Mouse (Mus musculus) hindbrain, embryonic 14.5 days (tissue): ENCODE results near the gene Myo6. TPM values are rescaled to one million over a fixed set of nuclear protein-coding genes. Genes with fewer than 3 reads are reported as not detected.

ENCODE experiments used
- ATAC-seq: fragments of 200-750 bp; cut with Nextera tagmentation; 2 replicates; pipeline ENCODE4 v1.8.0; 2017; ENCODE audit warnings: moderate number of reproducible peaks, mild to moderate bottlenecking, moderate TSS enrichment, moderate library complexity; ENCODE audit not compliant: low FRiP score
- DNase-seq: peaks from one replicate; pipeline ENCODE4 v3.0.0-alpha.2; 2015; ENCODE audit warnings: low spot score
- H3K27ac ChIP-seq: fragments of 300-500 bp; sonication (generic); 2 replicates; pipeline ENCODE4 v1.5.1; 2014; ENCODE audit warnings: mild to moderate bottlenecking, moderate library complexity
- H3K27me3 ChIP-seq: fragments of 300-500 bp; sonication (generic); 2 replicates; pipeline ENCODE4 v1.6.1; 2014; ENCODE audit warnings: mild to moderate bottlenecking, low read length, mixed read lengths; ENCODE audit not compliant: control insufficient read depth, insufficient read depth
- H3K36me3 ChIP-seq: fragments of 300-500 bp; sonication (generic); replicated peaks from 2 replicates; pipeline ENCODE4 v1.6.1; 2014; ENCODE audit not compliant: control insufficient read depth, insufficient read depth
- H3K4me1 ChIP-seq: fragments of 300-500 bp; sonication (generic); replicated peaks from 2 replicates; pipeline ENCODE4 v1.6.1; 2014; ENCODE audit warnings: antibody characterized with exemption, low read length, mixed read lengths; ENCODE audit not compliant: control insufficient read depth, insufficient read depth
- H3K4me2 ChIP-seq: fragments of 300-500 bp; sonication (generic); replicated peaks from 2 replicates; pipeline ENCODE4 v1.6.1; 2014; ENCODE audit warnings: mild to moderate bottlenecking, moderate library complexity
- H3K4me3 ChIP-seq: fragments of 300-500 bp; sonication (generic); replicated peaks from 2 replicates; pipeline ENCODE4 v1.5.1; 2014; ENCODE audit warnings: mild to moderate bottlenecking, low read length
- H3K9ac ChIP-seq: fragments of 300-500 bp; sonication (generic); 2 replicates; pipeline ENCODE4 v1.6.1; 2014
- H3K9me3 ChIP-seq: fragments of 300-500 bp; sonication (generic); 2 replicates; pipeline ENCODE4 v1.6.1; 2016; ENCODE audit warnings: low read length; ENCODE audit not compliant: control insufficient read depth
- WGBS: fragments of 180-500 bp; shearing (Covaris S2); extraction: QIAGEN DNeasy Blood & Tissue Kit; methylation state at CpG from one replicate; pipeline ENCODE4 v1.1.7; 2014; 5-methylcytosine and 5-hydroxymethylcytosine counted together
- polyA plus RNA-seq: library from polyadenylated mRNA; unstranded; fragments of >200 nt; fragmentation: Nextera tagmentation; extraction: Ambion mirVana; gene quantifications from 2 replicates; pipeline ENCODE4 v1.2.1, GENCODE M21; 2014

Gene Myo6
- polyA plus RNA-seq, 1 experiment from 2014 or later = 27.9 TPM

- WGBS = 89% methylated on average over 5 of the region's 5 CpGs
- Histone ChIP-seq H3K27ac (no peak overlapping the region), H3K4me1 (peaks cover 13% of the 10 kb centered on the region), H3K4me2 (no peak overlapping the region), H3K9me3 (no peaks in the 10 kb centered on the region), H3K4me3 (no peak overlapping the region), H3K36me3 (no peaks in the 10 kb centered on the region), H3K27me3 (no peaks in the 10 kb centered on the region), H3K9ac (no peak overlapping the region)
- ATAC-seq (no peak), DNase-seq (no peak)
Measured at GRCm38 (mm10) chr9:80215502-80215901, 50.7 kb downstream of the Myo6 start.

- no peak overlapping the region for H3K27ac ChIP-seq
- H3K4me2 ChIP-seq = no peak overlapping the region
- ATAC-seq = 0 out of 2 replicates have a peak, but pooled peaks have one; percentile 31
- 69% methylated on average over 16 of the region's 16 CpGs for WGBS
- H3K36me3 ChIP-seq = no peaks in the 10 kb centered on the region
- H3K4me3 ChIP-seq = no peak overlapping the region
- no peak for DNase-seq
- no peaks in the 10 kb centered on the region for H3K27me3 ChIP-seq
- H3K9ac ChIP-seq = no peak overlapping the region
- H3K9me3 ChIP-seq = no peaks in the 10 kb centered on the region
- H3K4me1 ChIP-seq = peaks cover 13% of the 10 kb centered on the region
Measured at GRCm38 (mm10) chr9:80216786-80217501, 52.1 kb downstream of the Myo6 start.

DNA sequence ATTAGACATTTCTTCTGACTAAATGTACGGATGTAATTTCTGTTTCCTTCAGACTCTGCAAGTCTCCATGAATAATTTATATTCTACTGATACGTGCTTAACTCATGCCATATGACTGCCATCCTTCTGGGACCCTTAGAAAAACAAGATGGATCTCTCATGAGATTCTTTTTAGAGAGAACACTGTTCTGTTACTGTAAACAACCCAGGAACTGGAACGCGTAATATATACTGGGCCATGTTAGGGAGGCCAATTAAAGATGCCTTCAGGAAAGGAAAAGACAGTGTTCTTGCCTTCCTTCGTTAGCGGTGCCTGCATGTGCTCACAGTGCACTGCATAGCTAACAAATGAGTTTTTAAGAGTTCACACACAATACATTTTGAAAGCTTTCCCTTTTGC lies 53.9 kb downstream of the Myo6 start:
- H3K27ac ChIP-seq = no peak overlapping the region
- no peaks in the 10 kb centered on the region for H3K27me3 ChIP-seq
- peak; percentile 46 for ATAC-seq
- H3K9ac ChIP-seq = no peak overlapping the region
- peaks cover 13% of the 10 kb centered on the region for H3K4me1 ChIP-seq
- WGBS = 48% methylated on average over 6 of the region's 6 CpGs
- H3K4me2 ChIP-seq = no peak overlapping the region
- no peak for DNase-seq
- no peaks in the 10 kb centered on the region for H3K9me3 ChIP-seq
- no peak overlapping the region for H3K4me3 ChIP-seq
- no peaks in the 10 kb centered on the region for H3K36me3 ChIP-seq

- Histone ChIP-seq H3K4me2 (no peak overlapping the region), H3K9ac (no peak overlapping the region), H3K4me3 (no peak overlapping the region), H3K27ac (no peak overlapping the region), H3K9me3 (no peaks in the 10 kb centered on the region), H3K27me3 (no peaks in the 10 kb centered on the region), H3K4me1 (0 out of 2 replicates have a peak, but pooled peaks cover 5% of the 10 kb centered on the region), H3K36me3 (no peaks in the 10 kb centered on the region)
- DNase-seq (no peak), ATAC-seq (no peak)
- 83% methylated on average over 11 of the region's 11 CpGs for WGBS
Measured at GRCm38 (mm10) chr9:80223989-80224635, 59.3 kb downstream of the Myo6 start.

DNA sequence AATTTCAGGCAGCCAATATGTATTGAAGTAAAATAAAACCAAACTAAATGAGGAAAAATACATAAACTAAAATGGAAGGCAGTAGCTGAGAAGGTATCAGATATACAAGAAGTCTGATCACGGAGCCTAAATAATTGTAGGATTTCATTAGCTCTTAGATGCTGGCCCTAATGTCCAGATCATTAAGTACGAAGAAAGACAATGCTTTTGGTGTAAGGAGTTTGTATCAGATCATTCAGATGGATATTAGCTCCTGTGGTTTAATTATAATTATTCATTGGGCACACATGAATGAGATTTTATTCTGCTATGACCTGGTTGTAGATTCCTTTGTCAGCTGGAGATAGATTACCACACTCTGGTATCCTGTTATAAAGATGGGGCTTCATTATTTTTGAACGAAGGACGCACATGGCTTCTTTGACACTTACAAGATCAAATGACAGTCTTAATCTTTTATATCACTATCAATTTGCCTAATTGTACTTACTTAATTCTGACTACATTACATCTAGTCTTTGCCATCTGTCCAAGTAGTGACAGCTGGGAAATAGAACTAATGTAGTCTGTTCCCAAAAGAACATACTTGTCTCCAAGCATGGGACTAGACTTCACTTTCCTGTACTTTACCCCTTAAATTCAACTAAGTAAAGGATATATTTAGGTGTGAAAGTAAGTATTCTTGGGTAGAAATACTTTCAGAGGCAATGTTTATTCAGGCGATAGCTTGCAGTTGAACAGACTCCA lies 61.9 kb downstream of the Myo6 start:
- no peaks in the 10 kb centered on the region for H3K36me3 ChIP-seq
- no peaks in the 10 kb centered on the region for H3K9me3 ChIP-seq
- no peak overlapping the region for H3K4me3 ChIP-seq
- H3K4me1 ChIP-seq = 0 out of 2 replicates have a peak, but pooled peaks cover 5% of the 10 kb centered on the region
- H3K27me3 ChIP-seq = no peaks in the 10 kb centered on the region
- 45% methylated on average over 5 of the region's 5 CpGs for WGBS
- DNase-seq (no peak), ATAC-seq (peak; percentile 34; the same call in 1 of the 2 replicates)
- H3K27ac ChIP-seq = no peak overlapping the region
- H3K4me2 ChIP-seq = no peak overlapping the region
- no peak overlapping the region for H3K9ac ChIP-seq

DNA sequence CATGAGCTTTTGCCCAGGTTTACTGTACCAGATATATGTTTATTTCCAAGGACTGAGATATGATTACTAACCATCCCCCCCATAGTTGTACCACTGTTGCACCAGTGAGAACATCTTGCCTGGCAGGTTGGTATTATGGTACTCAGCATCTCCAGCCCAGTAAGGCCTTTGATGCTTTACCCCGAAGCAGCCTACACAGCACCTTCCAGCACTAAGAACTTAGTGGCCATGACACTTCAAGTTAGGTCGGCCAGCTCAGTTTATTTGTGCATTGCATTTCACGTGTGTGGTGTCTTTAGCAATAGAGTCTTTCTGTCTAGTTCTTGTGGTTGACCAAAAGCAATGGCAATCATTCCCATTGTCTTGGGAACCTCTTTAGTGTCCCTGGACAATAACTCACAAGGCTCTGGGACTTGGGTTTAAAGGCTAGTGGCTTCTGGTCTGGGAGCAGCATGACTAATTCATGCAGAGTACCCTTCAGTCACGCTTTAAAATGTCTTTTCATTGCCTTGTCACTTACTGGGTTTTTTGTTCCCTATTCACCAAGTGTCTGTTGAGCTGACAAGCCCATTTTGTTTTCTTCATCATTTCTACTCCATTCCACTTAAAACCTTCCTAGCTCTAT lies 69.1 kb downstream of the Myo6 start:
- no peak overlapping the region for H3K4me3 ChIP-seq
- no peaks in the 10 kb centered on the region for H3K27me3 ChIP-seq
- H3K4me2 ChIP-seq = no peak overlapping the region
- no peak overlapping the region for H3K27ac ChIP-seq
- no peak overlapping the region for H3K9ac ChIP-seq
- WGBS = 20% methylated on average over 4 of the region's 4 CpGs
- H3K4me1 ChIP-seq = no peaks in the 10 kb centered on the region
- ATAC-seq (peak; percentile 72; the same call in 1 of the 2 replicates), DNase-seq (no peak)
- H3K36me3 ChIP-seq = no peaks in the 10 kb centered on the region
- H3K9me3 ChIP-seq = no peaks in the 10 kb centered on the region

DNA sequence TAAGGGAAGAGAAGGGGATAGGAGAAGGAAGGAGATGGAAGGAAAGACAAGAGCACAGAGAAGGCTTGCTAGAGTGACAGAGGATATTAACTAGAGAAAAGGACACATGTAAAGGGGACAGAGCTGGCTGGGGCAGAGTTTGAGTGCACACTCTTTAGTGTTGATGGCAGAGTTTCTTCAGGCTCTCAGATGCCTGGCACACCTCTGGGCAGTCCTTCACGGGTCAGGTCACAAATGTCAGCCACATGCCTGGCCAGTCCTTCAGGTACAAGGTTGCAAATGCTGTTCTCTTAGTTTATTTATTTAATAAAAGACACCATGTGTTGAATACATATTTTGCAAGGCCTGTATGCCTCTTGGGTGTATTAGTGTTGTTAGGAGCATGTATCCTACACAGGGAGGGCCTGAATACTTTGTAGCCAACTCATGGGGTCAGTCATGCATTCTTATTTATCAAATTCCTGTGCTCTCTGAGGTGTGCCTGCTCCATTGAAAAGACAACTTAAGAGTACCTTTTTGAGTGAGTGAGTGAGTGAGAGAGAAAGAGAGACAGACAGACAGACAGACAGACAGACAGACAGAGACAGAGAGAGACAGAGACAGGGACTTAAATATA lies 72.5 kb downstream of the Myo6 start:
- no peak for DNase-seq
- ATAC-seq = no peak
- Histone ChIP-seq H3K4me2 (no peak overlapping the region), H3K27me3 (no peaks in the 10 kb centered on the region), H3K4me3 (no peak overlapping the region), H3K4me1 (no peaks in the 10 kb centered on the region), H3K27ac (no peak overlapping the region), H3K9me3 (peaks cover 6% of the 10 kb centered on the region), H3K36me3 (no peaks in the 10 kb centered on the region), H3K9ac (no peak overlapping the region)
- WGBS = 78% methylated on average over 1 of the region's 1 CpGs

- ATAC-seq = no peak
- WGBS = 82% methylated on average over 6 of the region's 6 CpGs
- DNase-seq = no peak
- Histone ChIP-seq H3K9me3 (peaks cover 6% of the 10 kb centered on the region), H3K4me3 (no peak overlapping the region), H3K4me2 (no peak overlapping the region), H3K27me3 (no peaks in the 10 kb centered on the region), H3K9ac (no peak overlapping the region), H3K27ac (no peak overlapping the region), H3K4me1 (no peaks in the 10 kb centered on the region), H3K36me3 (no peaks in the 10 kb centered on the region)
Measured at GRCm38 (mm10) chr9:80241719-80242118, 76.9 kb downstream of the Myo6 start.
